Mouse (Mus musculus) cerebellum, adult 11-12 months (tissue): Measurements from ENCODE around the gene Unkl.
"Not testable (repeated sequence)": the region's sequence is repeated elsewhere in the genome, so short reads cannot be mapped to it uniquely, and the experiment has no call there.

Source experiments
- DNase-seq: peaks from one replicate; pipeline ENCODE4 v3.0.0; 2022

The Unkl gene

DNA sequence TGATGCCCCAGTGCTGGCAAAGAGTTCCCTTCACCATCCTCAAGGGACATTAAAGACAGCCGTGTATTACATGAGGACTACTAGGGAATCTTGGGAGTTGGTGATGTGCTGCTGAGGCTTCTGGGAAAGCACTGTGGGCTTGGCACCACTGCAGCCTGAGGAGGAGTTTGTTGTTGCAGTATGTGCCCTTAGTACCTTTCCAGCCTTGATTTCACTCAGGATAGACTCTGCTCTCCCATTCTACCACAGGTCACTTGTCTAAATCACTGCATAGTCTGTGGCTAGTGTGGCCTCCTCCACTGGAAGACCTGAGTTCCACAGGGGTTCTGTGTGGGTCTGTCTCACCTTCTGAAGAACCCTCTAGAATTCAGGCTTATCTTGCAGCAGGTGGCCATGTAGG, 32.5 kb downstream of the Unkl start:
- peak; percentile 28 for DNase-seq

GRCm38 (mm10) chr17:25221821-25222503, 33.8 kb downstream of the Unkl start:
- DNase-seq: peak; percentile 82

- peak; percentile 78 for DNase-seq
Observed at GRCm38 (mm10) chr17:25222504-25222940, 34.3 kb downstream of the Unkl start.

GRCm38 (mm10) chr17:25222951-25223601, 34.9 kb downstream of the Unkl start:
- DNase-seq: no peak

DNA sequence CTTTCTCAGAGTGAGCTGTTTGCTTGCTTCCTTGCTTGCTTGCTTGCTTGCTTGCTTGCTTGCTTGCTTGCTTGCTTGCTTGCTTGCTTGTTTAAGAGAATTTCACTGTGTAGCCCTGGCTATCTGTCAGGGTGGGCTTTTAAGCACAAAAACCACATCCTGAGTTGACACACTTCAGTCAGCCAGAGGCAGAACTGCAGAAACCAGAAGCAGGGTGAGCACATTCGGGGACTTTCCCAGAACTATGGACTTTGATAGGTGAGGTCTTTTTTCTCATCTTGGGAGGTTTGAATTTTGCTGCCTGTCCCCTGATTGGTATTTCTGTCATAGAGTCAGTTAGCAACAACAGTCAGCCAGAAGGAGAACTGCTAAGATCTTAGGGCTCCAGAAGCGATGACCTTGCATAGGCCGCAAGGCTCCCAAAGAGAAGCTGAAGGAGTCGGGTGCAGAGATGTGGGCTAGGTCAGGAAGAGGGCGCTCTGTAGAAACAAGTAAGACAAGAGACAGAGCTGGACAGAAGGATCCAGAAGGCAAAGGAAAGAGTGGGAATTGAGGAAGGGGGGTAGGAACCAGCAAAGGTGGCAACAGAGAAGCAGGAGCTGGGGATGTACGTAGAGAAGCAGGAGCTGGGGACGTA, 36.5 kb downstream of the Unkl start:
- DNase-seq: no peak

- no peak for DNase-seq
Observed at GRCm38 (mm10) chr17:25225659-25226058, 37.5 kb downstream of the Unkl start.

DNA sequence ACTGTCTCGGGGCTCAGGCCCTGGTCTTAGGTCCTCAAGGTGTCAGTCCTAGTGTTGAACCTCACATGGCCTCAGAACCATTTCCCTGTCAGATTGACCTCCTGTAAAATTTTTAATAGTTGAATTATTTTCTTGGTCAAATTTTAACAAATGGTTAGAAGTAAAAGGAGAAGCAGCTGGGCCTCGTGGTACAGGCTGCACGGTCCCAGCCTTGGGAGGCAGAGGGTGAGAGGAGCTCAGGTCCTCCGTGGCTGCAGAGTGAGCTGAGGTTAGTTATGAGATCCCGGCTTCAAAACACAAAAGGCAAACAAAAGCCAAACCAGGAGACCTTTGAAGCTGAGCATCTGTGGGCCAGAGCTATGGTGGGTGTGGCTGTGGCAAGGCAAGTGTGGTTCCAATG, 39.8 kb downstream of the Unkl start:
- no peak for DNase-seq

DNA sequence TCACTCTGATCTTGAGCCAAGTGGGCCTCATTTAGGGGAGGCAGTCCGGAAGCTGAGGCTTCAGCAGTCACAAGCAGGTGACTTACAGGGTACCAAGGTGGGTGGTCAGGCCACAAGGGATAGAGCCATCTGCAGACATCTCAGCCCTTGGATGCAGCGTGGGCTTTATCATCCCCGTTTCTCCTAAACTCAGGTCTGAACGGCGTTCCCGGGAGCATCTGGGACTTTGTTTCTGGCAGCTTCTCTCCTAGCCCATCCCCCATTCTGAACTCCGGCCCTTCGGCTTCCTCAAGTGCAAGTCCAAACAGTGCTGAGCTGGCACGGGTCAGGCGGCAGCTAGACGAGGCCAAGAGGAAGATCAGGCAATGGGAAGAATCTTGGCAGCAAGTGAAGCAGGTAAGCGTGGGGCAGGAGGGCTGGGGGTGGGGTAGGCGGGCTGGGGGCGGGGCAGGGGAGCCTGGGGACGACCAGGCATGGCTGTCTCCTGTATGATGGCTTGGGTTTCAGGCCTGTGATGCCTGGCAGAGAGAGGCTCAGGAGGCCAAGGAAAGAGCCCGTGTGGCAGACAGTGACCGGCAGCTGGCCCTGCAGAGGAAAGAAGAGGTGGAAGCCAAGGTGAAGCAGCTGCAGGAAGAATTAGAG, 41.9 kb downstream of the Unkl start:
- peak; percentile 25 for DNase-seq

DNA sequence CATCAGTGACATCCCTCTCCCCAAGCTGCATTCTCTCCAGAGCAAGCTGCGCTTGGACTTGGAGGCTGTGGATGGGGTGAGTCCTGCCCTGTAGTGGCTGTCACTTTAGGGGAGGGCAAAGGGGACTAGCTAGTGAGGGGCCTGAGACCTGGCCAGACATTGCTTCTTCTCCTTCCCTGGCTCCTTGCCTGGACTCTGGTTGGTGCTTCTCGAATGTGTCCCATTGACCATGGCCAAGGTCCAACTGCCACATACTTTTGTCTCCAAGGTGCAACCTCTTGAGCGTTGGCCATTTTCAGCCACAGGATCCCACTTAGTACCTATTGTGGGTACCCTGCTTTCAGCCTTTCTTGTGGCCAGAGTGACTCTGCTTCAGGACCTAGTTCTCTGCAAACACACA, 42.5 kb downstream of the Unkl start:
- DNase-seq: peak; percentile 47

DNA sequence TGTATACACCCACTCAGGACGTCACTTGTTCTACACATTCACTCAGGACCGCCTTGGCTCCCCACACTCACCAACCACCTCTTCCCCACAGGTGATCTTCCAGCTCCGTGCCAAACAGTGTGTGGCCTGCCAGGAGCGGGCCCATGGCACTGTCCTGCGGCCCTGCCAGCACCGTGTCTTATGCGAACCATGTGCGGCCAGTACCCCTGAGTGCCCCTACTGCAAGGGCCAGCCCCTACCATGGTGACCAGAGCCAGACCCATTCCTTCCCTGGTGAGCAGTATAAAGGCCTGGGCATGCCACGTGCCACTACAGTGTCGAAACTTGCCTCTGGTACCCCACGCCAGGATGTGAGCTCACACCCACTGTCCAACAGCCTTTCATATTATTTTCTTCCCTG, 43.4 kb downstream of the Unkl start:
- not testable (repeated sequence) for DNase-seq

DNA sequence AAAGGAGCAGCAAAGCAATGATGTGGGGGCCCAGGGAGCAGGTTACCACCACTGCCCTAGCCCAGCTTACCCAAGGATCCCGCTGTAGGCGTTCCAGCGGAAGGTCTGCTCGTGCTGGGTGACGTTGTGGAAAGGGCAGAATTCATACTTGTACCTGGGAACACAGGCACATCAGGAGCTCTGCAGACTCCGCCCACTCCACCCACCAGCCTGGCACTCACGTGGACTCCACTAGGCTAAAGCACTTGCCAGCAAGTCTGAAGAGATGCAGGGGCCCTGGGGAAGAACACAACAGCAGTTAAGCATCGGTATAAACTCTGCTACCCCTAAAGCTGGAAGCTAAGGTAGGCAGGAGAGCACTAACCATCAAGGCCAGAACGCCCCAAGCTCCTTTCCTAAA, 47.4 kb downstream of the Unkl start:
- peak; percentile 20 for DNase-seq

- peak; percentile 81 for DNase-seq
Observed at GRCm38 (mm10) chr17:25239695-25240636, 51.8 kb downstream of the Unkl start, which contains the start of the genes Gnptg and Tsr3. Gene Gnptg, minus strand, starts transcription at chr17:25240124. Gene Tsr3, plus strand, starts transcription at chr17:25240170.

- DNase-seq: peak; percentile 22
Observed at GRCm38 (mm10) chr17:25243131-25243780, 55.1 kb downstream of the Unkl start.

DNA sequence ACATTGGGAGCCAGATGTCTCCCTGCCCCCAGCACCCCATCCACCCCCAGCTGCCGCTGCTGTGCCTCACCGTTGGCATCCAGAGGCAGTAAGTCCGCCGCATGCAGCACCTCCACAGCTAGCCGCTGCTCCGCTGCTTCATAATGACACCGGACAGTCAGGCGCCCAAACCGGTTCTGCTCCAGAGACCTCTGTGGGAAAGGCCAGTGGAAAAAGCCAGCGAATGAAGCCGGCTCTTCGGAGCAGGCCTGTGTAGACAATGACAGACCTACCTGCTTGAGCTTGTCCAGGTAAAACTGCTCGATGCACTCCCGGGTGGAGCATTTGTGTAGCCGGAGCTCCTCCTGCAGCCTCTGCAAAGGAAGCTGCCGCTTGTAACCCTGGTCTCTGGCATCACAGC, 56.0 kb downstream of the Unkl start:
- DNase-seq: no peak

DNA sequence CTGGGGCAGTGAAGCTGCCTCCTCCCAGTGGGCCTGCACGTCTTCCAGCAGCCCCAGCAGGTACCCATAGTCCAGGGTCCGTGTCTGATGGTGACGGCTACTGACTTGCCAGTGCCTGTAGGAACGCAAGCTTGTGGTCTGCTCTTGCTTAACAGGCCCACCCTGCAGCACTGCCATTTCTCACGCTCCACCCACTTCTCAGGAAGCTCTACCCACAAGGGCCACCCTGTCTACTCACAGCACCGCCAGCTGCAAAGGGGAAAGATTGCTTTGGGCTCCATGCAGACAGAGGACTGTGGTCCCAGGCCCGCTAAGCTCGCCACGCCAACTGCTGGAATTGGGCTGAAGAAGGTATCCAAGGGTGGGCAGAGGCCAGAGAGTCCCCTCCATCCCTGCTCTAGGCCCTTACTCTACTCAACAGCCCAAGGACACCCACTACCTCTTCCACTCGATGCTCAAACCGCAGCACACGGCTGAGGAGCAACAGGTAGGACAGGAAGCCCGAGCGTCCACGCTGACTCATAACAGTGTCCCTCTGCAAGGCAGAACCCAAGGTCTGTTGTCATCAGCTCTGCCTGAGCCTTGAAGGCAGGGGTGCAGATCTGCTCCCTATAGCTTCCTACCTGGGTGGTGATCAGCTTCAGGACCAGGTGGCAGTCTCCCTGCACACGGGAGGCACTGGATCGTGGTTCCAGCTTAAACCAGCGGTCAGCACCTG, 60.0 kb downstream of the Unkl start:
- no peak for DNase-seq

DNA sequence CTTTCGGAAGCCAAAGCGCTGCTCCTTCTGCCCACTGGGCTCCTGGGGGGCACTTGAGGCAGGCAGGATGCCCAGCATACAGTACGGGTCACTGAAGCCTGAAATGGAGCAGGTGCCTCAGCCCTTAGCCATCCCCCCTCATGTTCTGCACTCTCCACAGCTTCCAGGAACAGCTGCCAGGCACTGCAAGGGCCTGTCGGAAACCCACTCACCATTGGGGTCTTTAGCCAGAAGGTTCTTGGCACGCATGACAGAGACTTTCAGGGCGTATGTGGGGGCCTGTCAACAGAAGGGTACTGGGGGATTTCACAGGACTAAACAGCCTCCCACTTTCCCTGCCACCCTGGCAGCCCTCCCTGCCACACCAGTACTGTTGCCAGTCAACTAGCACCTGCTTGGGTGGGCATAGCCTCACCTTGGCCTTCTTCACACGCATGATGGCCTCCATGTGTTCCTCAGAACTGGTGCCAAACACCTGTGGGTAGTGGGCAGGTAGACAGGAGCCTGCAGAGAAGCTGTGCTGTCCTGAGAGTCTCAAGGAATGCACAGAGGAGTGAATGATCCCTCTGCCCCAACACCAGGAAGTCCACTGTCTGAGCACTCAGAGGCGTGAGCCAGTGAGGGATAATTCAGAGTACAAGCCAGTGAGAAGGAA, 62.1 kb downstream of the Unkl start:
- no peak for DNase-seq

- no peak for DNase-seq
Observed at GRCm38 (mm10) chr17:25252643-25253042, 64.4 kb downstream of the Unkl start.

DNA sequence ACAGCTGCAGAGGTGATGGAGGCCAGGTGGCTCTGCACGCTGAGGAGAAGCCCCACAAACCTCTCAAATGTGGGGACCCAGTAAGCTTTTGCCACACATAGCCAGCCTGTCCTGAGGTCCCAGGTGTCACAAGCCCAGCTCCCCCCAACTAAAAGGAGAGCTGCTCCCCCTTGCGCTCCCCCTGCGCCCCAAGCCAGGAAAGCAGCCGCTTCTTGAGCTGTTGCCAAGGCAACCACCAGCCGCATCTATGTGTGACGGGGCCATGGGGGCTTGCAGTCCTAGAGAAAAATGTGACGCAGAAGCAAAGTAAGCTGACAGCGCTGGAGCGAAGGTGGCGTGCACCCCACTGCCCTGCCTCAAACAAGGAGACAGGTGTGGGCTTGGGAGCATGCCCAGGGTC, 65.6 kb downstream of the Unkl start:
- DNase-seq: no peak

- no peak for DNase-seq
Observed at GRCm38 (mm10) chr17:25255110-25255509, 66.9 kb downstream of the Unkl start.

GRCm38 (mm10) chr17:25256140-25256754, 68.0 kb downstream of the Unkl start, which contains the start of gene Baiap3:
Gene Baiap3, minus strand, starts transcription at chr17:25256364.
- no peak for DNase-seq
